Comparison of ENCODE assay signal across 11 mouse cellular contexts in the genomic region with DNA sequence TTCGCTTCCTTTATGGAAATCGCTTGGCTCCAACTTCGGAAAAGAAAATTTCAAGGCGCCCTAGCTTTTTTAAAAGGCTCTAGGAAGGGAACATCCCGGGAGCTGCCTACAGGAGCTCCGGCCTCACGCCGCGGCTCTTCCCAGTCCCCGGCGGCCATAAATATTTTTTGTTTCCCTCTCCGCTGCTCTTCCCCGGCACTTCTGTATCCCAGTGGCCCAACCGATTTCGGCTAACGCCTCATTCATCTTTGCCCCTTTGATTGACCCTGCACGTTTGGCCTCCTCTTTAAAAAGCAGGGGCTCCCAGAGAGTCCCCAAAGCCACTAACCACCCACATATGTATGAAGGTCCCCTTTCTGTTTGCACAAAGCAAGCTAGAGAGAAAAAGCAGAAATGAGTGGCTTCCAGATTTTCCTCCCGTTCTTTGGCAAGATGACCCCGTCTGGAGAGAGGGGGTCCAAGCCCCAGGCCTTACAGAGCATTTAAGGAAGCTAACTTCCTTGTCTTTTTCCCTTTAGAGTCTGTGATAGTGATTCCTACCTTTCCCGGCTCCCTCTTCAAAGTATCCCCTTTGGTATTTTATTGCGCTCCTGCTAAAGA. TPM values are rescaled to one million over a fixed set of nuclear protein-coding genes. Genes with fewer than 3 reads are reported as not detected.
DNase-seq lines count a peak whose midpoint lies in the region; ATAC-seq and TF ChIP-seq lines count a peak whose summit lies in the region.
"Had no signal": no experiment of that assay in that cellular context is flagged by ENCODE, and none has a peak within 500 bp of the region (broad histone marks: within the 10 kb centered on the region; RNA-seq: fewer than 3 reads in every experiment).

No protein-coding gene starts in this region.

- peak; percentile 39 for DNase-seq in adrenal gland, adult 2 months
- DNase-seq in adrenal gland, postnatal 25 days: no peak
- no peak for DNase-seq in lung, postnatal 36 days
- no peak for DNase-seq in thymus, postnatal 4 days
- DNase-seq: cerebellum, adult 11 months had no signal

- no peak overlapping the region; the same call in 1 of the 2 replicates for H3K9ac ChIP-seq in lung, embryonic 16.5 days (ENCODE audit: low read length)
- peak overlapping the region; percentile 76 for H3K9ac ChIP-seq in kidney, embryonic 16.5 days (replicated peaks; ENCODE audit: low read length)
- H3K9ac ChIP-seq: forebrain, embryonic 12.5 days; liver, embryonic 15.5 days had no signal

- no peak for TF ChIP-seq POLR2A in small intestine, adult 2 months (IDR thresholded peaks at IDR 0.05; ENCODE audit: low read depth, low read length)

- no peak overlapping the region for H3K27ac ChIP-seq in lung, embryonic 16.5 days (ENCODE audit: low read length)
- H3K27ac ChIP-seq in kidney, embryonic 16.5 days (ENCODE audit: low read length): peak overlapping the region; percentile 99
- H3K27ac ChIP-seq in small intestine, adult 2 months (ENCODE audit: insufficient read depth, low read depth, low read length): peak overlapping the region; percentile 83
- H3K27ac ChIP-seq: forebrain, embryonic 12.5 days; liver, embryonic 15.5 days had no signal

- no peaks in the 10 kb centered on the region for H3K4me1 ChIP-seq in lung, embryonic 16.5 days (replicated peaks; ENCODE audit: control insufficient read depth, insufficient read depth, low read length)
- H3K4me1 ChIP-seq in kidney, embryonic 16.5 days (ENCODE audit: insufficient read depth, low read length): peaks cover 74% of the 10 kb centered on the region
- H3K4me1 ChIP-seq in small intestine, adult 2 months (ENCODE audit: control insufficient read depth, insufficient read depth, insufficient read length, low read length): no peaks in the 10 kb centered on the region; the same call in 1 of the 2 replicates
- H3K4me1 ChIP-seq: forebrain, embryonic 12.5 days; liver, embryonic 15.5 days had no signal

- no peaks in the 10 kb centered on the region for H3K36me3 ChIP-seq in lung, embryonic 16.5 days (ENCODE audit: control insufficient read depth, insufficient read depth, low read length)
- no peaks in the 10 kb centered on the region for H3K36me3 ChIP-seq in kidney, embryonic 16.5 days (ENCODE audit: insufficient read depth, low read length)
- H3K36me3 ChIP-seq in small intestine, adult 2 months (ENCODE audit: control insufficient read depth, insufficient read depth, low read length): no peaks in the 10 kb centered on the region
- H3K36me3 ChIP-seq: forebrain, embryonic 12.5 days; liver, embryonic 15.5 days had no signal

- TF ChIP-seq CTCF in small intestine, adult 2 months (IDR thresholded peaks at IDR 0.05; ENCODE audit: extremely low read depth, insufficient read length, insufficient replicate concordance, low read depth, low read length): no peak

- no peak for ATAC-seq in lung, embryonic 16.5 days (ENCODE audit: low read depth)
- no peak for ATAC-seq in kidney, embryonic 16.5 days (ENCODE audit: low FRiP score, low TSS enrichment)
- ATAC-seq in erythroblast, adult 5-6 weeks (replicated peaks; ENCODE audit: low FRiP score, poor library complexity, severe bottlenecking): no peak

- peaks cover 65% of the 10 kb centered on the region for H3K27me3 ChIP-seq in lung, embryonic 16.5 days (ENCODE audit: control insufficient read depth, insufficient read depth, low read depth, low read length)
- no peaks in the 10 kb centered on the region for H3K27me3 ChIP-seq in kidney, embryonic 16.5 days (ENCODE audit: insufficient read depth, low read length)
- H3K27me3 ChIP-seq in small intestine, adult 2 months (ENCODE audit: control insufficient read depth, insufficient read depth, low read length): peaks cover 44% of the 10 kb centered on the region

- no peaks in the 10 kb centered on the region for H3K9me3 ChIP-seq in lung, embryonic 16.5 days (ENCODE audit: control insufficient read depth, low read length)
- H3K9me3 ChIP-seq in kidney, embryonic 16.5 days (ENCODE audit: low read length): no peaks in the 10 kb centered on the region
- H3K9me3 ChIP-seq: forebrain, embryonic 12.5 days; liver, embryonic 15.5 days had no signal

- peak overlapping the region; percentile 28; the same call in 1 of the 2 replicates for H3K4me2 ChIP-seq in lung, embryonic 16.5 days (ENCODE audit: low read depth, low read length)
- peak overlapping the region; percentile 71 for H3K4me2 ChIP-seq in kidney, embryonic 16.5 days (replicated peaks; ENCODE audit: low read depth, low read length)
- H3K4me2 ChIP-seq: forebrain, embryonic 12.5 days; liver, embryonic 15.5 days had no signal

- WGBS in lung, embryonic 16.5 days: 7% methylated on average over 21 of the region's 21 CpGs
- WGBS in kidney, embryonic 16.5 days: 3% methylated on average over 21 of the region's 21 CpGs
- 15% methylated on average over 21 of the region's 21 CpGs for whole genome bisulfite sequencing in small intestine, adult 2 months

- peak overlapping the region; percentile 8; the same call in 1 of the 2 replicates for H3K4me3 ChIP-seq in lung, embryonic 16.5 days (ENCODE audit: low read length)
- peak overlapping the region; percentile 45 for H3K4me3 ChIP-seq in kidney, embryonic 16.5 days (ENCODE audit: low read length)
- peak overlapping the region; percentile 43 for H3K4me3 ChIP-seq in small intestine, adult 2 months (ENCODE audit: low read depth, low read length)
- H3K4me3 ChIP-seq: forebrain, embryonic 12.5 days; liver, embryonic 15.5 days had no signal

RNA-seq across cellular contexts. Expression of a gene that starts 40.8 kb away (rescaled TPM):
- total RNA-seq in adrenal gland, adult 2 months (2021): 10 to 100 TPM in 1 of 2 experiments, 1 to 10 TPM in 1; 5.1 to 12.4 TPM
- polyA plus RNA-seq in adrenal gland, adult 2 months (2012; rRNA removed): 8.8 and 9.6 TPM in 2 replicates
- 7.3 and 8.4 TPM in 2 replicates for total RNA-seq in adrenal gland, postnatal 25 days (2021)
- polyA plus RNA-seq in lung, embryonic 16.5 days (2015; fragmentation: Nextera tagmentation; extraction: Ambion mirVana): 0.93 and 1.4 TPM in 2 replicates
- 6.9 and 8.6 TPM in 2 replicates for polyA plus RNA-seq in kidney, embryonic 16.5 days (2015; fragmentation: Nextera tagmentation; extraction: Ambion mirVana)
- 0.38 and 2.1 TPM in 2 replicates for polyA plus RNA-seq in small intestine, adult 2 months (2012; rRNA removed)
- not detected in 2 replicates for total RNA-seq in erythroblast, adult 5-6 weeks (2015; ENCODE audit: low replicate concordance)
- not detected in 2 replicates for total RNA-seq in erythroblast, adult 5-6 weeks (2017; ENCODE audit: low replicate concordance)
- polyA plus RNA-seq: forebrain, embryonic 12.5 days had no signal
